8 mouse cellular contexts compared by ENCODE assay signal in genomic region chr6:91728939-91729619, GRCm38 (mm10). TPM values are rescaled to one million over a fixed set of nuclear protein-coding genes. Genes with fewer than 3 reads are reported as not detected.
DNase-seq lines count a peak whose midpoint lies in the region; ATAC-seq and TF ChIP-seq lines count a peak whose summit lies in the region.

No protein-coding gene starts in this region.

- TF ChIP-seq POLR2A in cortical plate, adult 2 months (IDR thresholded peaks at IDR 0.05; ENCODE audit: extremely low read depth, insufficient read depth, low read length), result no peak

- ATAC-seq in liver, postnatal 0 days, result peak; percentile 67

- peaks cover 17% of the 10 kb centered on the region for H3K4me1 ChIP-seq in cortical plate, adult 2 months (ENCODE audit: control insufficient read depth, insufficient read depth, low read length)
- no peaks in the 10 kb centered on the region for H3K4me1 ChIP-seq in liver, postnatal 0 days (ENCODE audit: insufficient read depth)

- no peak overlapping the region for H3K4me2 ChIP-seq in liver, postnatal 0 days (ENCODE audit: low read depth, low read length)

- no peaks in the 10 kb centered on the region for H3K9me3 ChIP-seq in liver, postnatal 0 days (ENCODE audit: low read length)

- H3K27me3 ChIP-seq in liver, postnatal 0 days (ENCODE audit: insufficient read depth, low read length), result no peaks in the 10 kb centered on the region

- intact Hi-C loops in gastrocnemius, adult 2 months (cut with DNase I), result no loop called here
- intact Hi-C loops in gastrocnemius, postnatal 36 days (cut with DNase I), result no loop called here
- intact Hi-C loops in heart, postnatal 10 days (cut with DNase I), result loop anchor here (2.0 kb wide), 1 partner anchor 44 kb away; the partner anchor contains the start of gene Slc6a6

- 62% methylated on average over 6 of the region's 6 CpGs for WGBS in liver, postnatal 0 days (ENCODE audit: insufficient replicate concordance)

- no peak overlapping the region for H3K9ac ChIP-seq in liver, postnatal 0 days (replicated peaks)

- peak overlapping the region; percentile 35 for H3K4me3 ChIP-seq in gastrocnemius, adult 2 months
- no peak overlapping the region for H3K4me3 ChIP-seq in cortical plate, adult 2 months (ENCODE audit: insufficient read depth, low read length)
- no peak overlapping the region for H3K4me3 ChIP-seq in liver, postnatal 0 days (ENCODE audit: low read depth, low read length)

- no peak for TF ChIP-seq EP300 in liver, postnatal 0 days (IDR thresholded peaks at IDR 0.05; ENCODE audit: low read depth)

- H3K36me3 ChIP-seq in liver, postnatal 0 days (replicated peaks; ENCODE audit: insufficient read depth, low read length), result peaks cover 64% of the 10 kb centered on the region

- peak overlapping the region; percentile 86 for H3K27ac ChIP-seq in gastrocnemius, adult 2 months
- peak overlapping the region; percentile 31 for H3K27ac ChIP-seq in cortical plate, adult 2 months (ENCODE audit: insufficient read depth, low read length)
- peak overlapping the region; percentile 1; the same call in 1 of the 2 replicates for H3K27ac ChIP-seq in liver, postnatal 0 days (ENCODE audit: low read depth)

- DNase-seq in gastrocnemius, adult 2 months, result peak; percentile 68
- no peak for DNase-seq in gastrocnemius, postnatal 36 days
- peak; percentile 38 to 43 for DNase-seq in heart, postnatal 10 days
- no peak for DNase-seq in liver, postnatal 0 days
- no peak for DNase-seq in cerebellum, adult 8-10 months
- DNase-seq in layer of hippocampus, postnatal 14 days (ENCODE audit: low spot score in 2 of 2), result no peak
- no peak for DNase-seq in cerebellum, postnatal 14 days

- no peak for TF ChIP-seq CTCF in gastrocnemius, adult 2 months (IDR thresholded peaks at IDR 0.05)
- TF ChIP-seq CTCF in cortical plate, adult 2 months (IDR thresholded peaks at IDR 0.05; ENCODE audit: extremely low read depth, insufficient read depth, low read length), result no peak
- no peak for TF ChIP-seq CTCF in liver, postnatal 0 days (IDR thresholded peaks at IDR 0.05; ENCODE audit: low read depth)

RNA-seq across cellular contexts. Expression of gene Slc6a6, which starts 45.2 kb away (rescaled TPM):
- 10 to 100 TPM; 67.0 to 91.9 TPM for total RNA-seq in gastrocnemius, adult 2 months (2021)
- total RNA-seq in gastrocnemius, postnatal 36 days (2021), result 10 to 100 TPM; 66.3 to 70.0 TPM
- polyA plus RNA-seq in cortical plate, adult 2 months (2012; rRNA removed), result 94.9 and 105 TPM in 2 replicates
- 100 to 1,000 TPM; 160 to 173 TPM for total RNA-seq in heart, postnatal 10 days (2021)
- 31.1 and 34.4 TPM in 2 replicates for polyA plus RNA-seq in liver, postnatal 0 days (2015; fragmentation: Nextera tagmentation; extraction: Ambion mirVana)
- total RNA-seq in layer of hippocampus, postnatal 14 days (2021), result 100 to 1,000 TPM; 149 to 151 TPM

Comparison
In these comparisons a context has a peak if more than half of its experiments do, and no peak if none do; other contexts are left out.
1. DNase-seq: peak in gastrocnemius, adult 2 months (single experiment) and heart, postnatal 10 days (2 of 2); none in gastrocnemius, postnatal 36 days (0 of 2), liver, postnatal 0 days (single experiment), cerebellum, adult 8-10 months (single experiment), layer of hippocampus, postnatal 14 days (0 of 2) and cerebellum, postnatal 14 days (0 of 2).
2. H3K27ac ChIP-seq: peak in every context shown above with its lines; median percentile 86 in gastrocnemius, adult 2 months; 31 in cortical plate, adult 2 months; 1 in liver, postnatal 0 days.